Mouse (Mus musculus) liver, embryonic 11.5 days (tissue): ENCODE measurements around the gene Ddx24. TPM values are rescaled to one million over a fixed set of nuclear protein-coding genes. Genes with fewer than 3 reads are reported as not detected.

ENCODE experiments used
- ATAC-seq: fragments of 200-750 bp; cut with Nextera tagmentation; replicated peaks from 2 replicates; pipeline ENCODE4 v1.8.0; 2017; ENCODE audit warnings: moderate number of reproducible peaks, mild to moderate bottlenecking, moderate TSS enrichment, moderate library complexity; ENCODE audit not compliant: low FRiP score
- DNase-seq: peaks from one replicate; pipeline ENCODE4 v3.0.0-alpha.2; 2017; ENCODE audit warnings: low spot score
- H3K27ac ChIP-seq: fragments of 300-500 bp; sonication (generic); 2 replicates; pipeline ENCODE4 v1.5.1; 2014; ENCODE audit warnings: mild to moderate bottlenecking, low read depth, low read length, control low read depth
- H3K27me3 ChIP-seq: fragments of 300-500 bp; sonication (generic); replicated peaks from 2 replicates; pipeline ENCODE4 v1.6.1; 2014; ENCODE audit warnings: low read length, mixed read lengths; ENCODE audit not compliant: control insufficient read depth, insufficient read depth
- H3K36me3 ChIP-seq: fragments of 300-500 bp; sonication (generic); 2 replicates; pipeline ENCODE4 v1.6.1; 2014; ENCODE audit warnings: mild to moderate bottlenecking, low read length, moderate library complexity, mixed read lengths; ENCODE audit not compliant: control insufficient read depth, insufficient read depth
- H3K4me1 ChIP-seq: fragments of 300-500 bp; sonication (generic); replicated peaks from 2 replicates; pipeline ENCODE4 v1.6.1; 2014; ENCODE audit warnings: low read length, mixed read lengths; ENCODE audit not compliant: control insufficient read depth, insufficient read depth
- H3K4me2 ChIP-seq: fragments of 300-500 bp; sonication (generic); 2 replicates; pipeline ENCODE4 v1.6.1; 2014; ENCODE audit warnings: mild to moderate bottlenecking, control low read depth, moderate library complexity
- H3K4me3 ChIP-seq: fragments of 300-500 bp; sonication (generic); 2 replicates; pipeline ENCODE4 v1.5.1; 2014; ENCODE audit warnings: low read depth, low read length, control low read depth
- H3K9ac ChIP-seq: fragments of 300-500 bp; sonication (generic); 2 replicates; pipeline ENCODE4 v1.6.1; 2014; ENCODE audit warnings: low read depth, low read length, control low read depth
- H3K9me3 ChIP-seq: fragments of 300-500 bp; sonication (generic); 2 replicates; pipeline ENCODE4 v1.6.1; 2016; ENCODE audit warnings: low read length, inconsistent platforms, mixed read lengths; ENCODE audit not compliant: control insufficient read depth
- WGBS: fragments of 180-500 bp; shearing (Covaris S2); extraction: QIAGEN DNeasy Blood & Tissue Kit; methylation state at CpG from one replicate; pipeline ENCODE4 v1.1.7; 2014; 5-methylcytosine and 5-hydroxymethylcytosine counted together
- polyA plus RNA-seq: library from polyadenylated mRNA; unstranded; fragments of >200 nt; fragmentation: Nextera tagmentation; extraction: Ambion mirVana; gene quantifications from 2 replicates; pipeline ENCODE4 v1.2.1, GENCODE M21; 2014

Ddx24 gene
- polyA plus RNA-seq, 1 experiment from 2014 or later, result 97.0 TPM

DNA sequence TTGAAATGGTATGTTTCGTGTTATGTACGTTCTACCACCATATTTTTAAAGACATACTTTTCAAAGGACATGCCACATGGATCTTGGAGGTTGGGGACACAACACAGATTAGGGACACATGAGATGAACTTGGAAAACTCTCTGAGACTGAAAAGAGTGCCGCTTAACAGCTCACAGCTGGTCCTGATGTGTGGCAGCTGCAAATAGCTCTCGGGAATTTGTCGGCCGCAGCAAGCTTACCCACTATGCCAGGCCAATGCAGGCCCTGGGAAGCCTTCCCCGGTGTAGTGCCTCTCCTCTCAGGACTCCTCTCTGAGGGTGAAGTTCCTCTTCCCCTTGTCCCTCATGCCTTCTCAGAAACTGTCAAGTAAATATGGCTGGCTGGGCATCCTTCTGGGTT is 28.9 kb downstream of the Ddx24 start:
- Histone ChIP-seq H3K4me3 (no peak overlapping the region), H3K4me1 (peaks cover 25% of the 10 kb centered on the region), H3K36me3 (no peaks in the 10 kb centered on the region), H3K4me2 (no peak overlapping the region), H3K9ac (no peak overlapping the region), H3K9me3 (no peaks in the 10 kb centered on the region), H3K27ac (no peak overlapping the region), H3K27me3 (no peaks in the 10 kb centered on the region)
- 85% methylated on average over 7 of the region's 7 CpGs for WGBS
- DNase-seq (no peak), ATAC-seq (no peak)

- Histone ChIP-seq H3K4me3 (no peak overlapping the region), H3K9me3 (no peaks in the 10 kb centered on the region), H3K4me1 (peaks cover 28% of the 10 kb centered on the region), H3K27me3 (no peaks in the 10 kb centered on the region), H3K36me3 (no peaks in the 10 kb centered on the region), H3K9ac (no peak overlapping the region), H3K27ac (no peak overlapping the region; the same call in 1 of the 2 replicates), H3K4me2 (no peak overlapping the region)
- DNase-seq (no peak), ATAC-seq (no peak)
- WGBS, result 76% methylated on average over 12 of the region's 12 CpGs
Measured at GRCm38 (mm10) chr12:103395486-103396275, 29.9 kb downstream of the Ddx24 start.

GRCm38 (mm10) chr12:103393528-103393927 is 32.1 kb downstream of the Ddx24 start:
- 11% methylated on average over 6 of the region's 6 CpGs for WGBS
- peak overlapping the region; percentile 65 for H3K4me2 ChIP-seq

DNA sequence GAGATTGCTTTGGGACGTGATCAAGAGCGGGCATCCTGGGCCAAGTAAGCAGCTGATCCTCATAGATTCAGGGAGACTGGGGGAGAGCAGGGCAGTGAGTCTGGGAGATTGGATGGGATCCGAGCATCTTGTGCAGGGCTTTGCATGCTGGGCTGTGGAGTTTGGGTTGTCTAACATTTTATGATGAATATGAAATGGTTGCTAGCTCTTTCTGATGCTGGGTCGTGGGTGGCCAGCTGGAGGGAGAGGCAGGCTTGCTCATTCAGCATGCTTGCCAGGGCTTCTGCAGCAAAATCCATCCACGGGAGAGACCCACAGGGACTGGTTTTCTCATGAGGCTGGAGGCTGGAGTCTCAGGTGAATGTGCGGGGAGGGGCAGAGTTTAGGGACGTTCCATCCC is 34.5 kb downstream of the Ddx24 start:
- H3K9ac ChIP-seq, result no peak overlapping the region

More at GRCm38 (mm10) chr12:103393528-103393927, 32.1 kb downstream of the Ddx24 start:
- peak overlapping the region; percentile 22; the same call in 1 of the 2 replicates for H3K4me3 ChIP-seq
- ATAC-seq (peak; percentile 90), DNase-seq (no peak)
- H3K9ac ChIP-seq, result peak overlapping the region; percentile 60
- H3K36me3 ChIP-seq, result no peaks in the 10 kb centered on the region
- peaks cover 39% of the 10 kb centered on the region for H3K4me1 ChIP-seq
- H3K27ac ChIP-seq, result peak overlapping the region; percentile 95
- no peaks in the 10 kb centered on the region for H3K27me3 ChIP-seq
- no peaks in the 10 kb centered on the region for H3K9me3 ChIP-seq

GRCm38 (mm10) chr12:103389982-103390381 is 35.6 kb downstream of the Ddx24 start:
- Histone ChIP-seq H3K4me2 (peak overlapping the region; percentile 92), H3K9ac (peak overlapping the region; percentile 91; the same call in 1 of the 2 replicates), H3K27me3 (no peaks in the 10 kb centered on the region), H3K9me3 (no peaks in the 10 kb centered on the region), H3K36me3 (no peaks in the 10 kb centered on the region), H3K4me3 (peak overlapping the region; percentile 88), H3K4me1 (peaks cover 40% of the 10 kb centered on the region), H3K27ac (no peak overlapping the region; the same call in 1 of the 2 replicates)
- ATAC-seq, result no peak
- 65% methylated on average over 4 of the region's 4 CpGs for WGBS
- no peak for DNase-seq

More for the DNA sequence above, 34.5 kb downstream of the Ddx24 start:
- no peaks in the 10 kb centered on the region for H3K27me3 ChIP-seq
- WGBS, result 79% methylated on average over 7 of the region's 7 CpGs
- H3K27ac ChIP-seq, result no peak overlapping the region
- peak overlapping the region; percentile 92 for H3K4me2 ChIP-seq
- H3K36me3 ChIP-seq, result no peaks in the 10 kb centered on the region
- peaks cover 41% of the 10 kb centered on the region for H3K4me1 ChIP-seq
- DNase-seq, result no peak
- no peak for ATAC-seq
- H3K4me3 ChIP-seq, result no peak overlapping the region
- no peaks in the 10 kb centered on the region for H3K9me3 ChIP-seq

GRCm38 (mm10) chr12:103389348-103389727 is 36.3 kb downstream of the Ddx24 start:
- Histone ChIP-seq H3K27me3 (no peaks in the 10 kb centered on the region), H3K4me3 (peak overlapping the region; percentile 88), H3K9ac (peak overlapping the region; percentile 91), H3K9me3 (no peaks in the 10 kb centered on the region), H3K27ac (peak overlapping the region; percentile 72), H3K4me1 (peaks cover 38% of the 10 kb centered on the region), H3K36me3 (no peaks in the 10 kb centered on the region), H3K4me2 (peak overlapping the region; percentile 92)
- ATAC-seq, result no peak
- no peak for DNase-seq
- WGBS, result 72% methylated on average over 2 of the region's 2 CpGs

DNA sequence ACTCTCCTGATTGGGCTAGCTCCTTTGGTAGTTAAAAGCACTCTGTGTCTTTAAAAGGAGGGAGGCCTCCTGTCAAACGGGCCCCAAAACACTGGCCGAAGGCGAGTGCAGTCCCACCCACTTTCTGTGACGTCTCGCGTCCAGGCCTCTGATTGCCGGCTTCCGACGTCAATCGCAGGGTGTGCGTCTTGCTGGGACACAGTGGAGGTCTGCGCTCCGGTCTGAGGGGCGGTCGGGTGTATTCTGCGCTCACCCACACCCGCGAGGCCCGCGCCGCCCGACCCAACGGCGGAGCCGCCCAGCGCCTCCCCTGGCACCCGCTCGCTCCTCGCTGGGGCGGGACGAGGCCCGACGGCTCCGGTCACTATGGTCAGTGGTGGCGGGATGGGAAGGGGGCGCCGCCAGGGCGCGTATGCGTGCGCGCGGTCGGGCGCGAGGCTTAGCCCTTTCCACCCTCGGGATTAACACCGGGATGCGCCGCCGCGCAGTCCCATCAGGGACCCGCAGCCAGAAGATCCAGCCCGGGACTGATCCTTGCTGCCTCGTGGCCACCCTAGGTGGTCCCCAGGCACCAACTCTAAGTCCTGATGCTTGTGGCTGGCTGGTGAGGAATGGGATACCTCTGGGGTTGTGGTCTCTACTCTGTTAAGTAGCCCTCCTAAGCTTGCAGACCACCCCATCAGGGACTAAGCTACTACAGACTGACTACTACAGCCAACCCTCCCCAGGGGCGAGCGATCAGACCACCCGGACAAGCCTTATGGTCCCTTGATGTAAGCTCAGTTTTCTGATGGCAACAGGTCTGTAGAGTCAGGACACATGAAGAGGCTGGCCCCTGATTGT is 36.9 kb downstream of the Ddx24 start, which contains the start of gene Otub2:
Gene Otub2 (plus strand): TSS at position 178 of the 843 bp plus-strand sequence.
- Histone ChIP-seq H3K4me2 (peak within 1 kb of the TSS; percentile 92), H3K9ac (peak within 1 kb of the TSS; percentile 91), H3K4me1 (peaks cover 33% of the 10 kb centered on the region), H3K36me3 (no peaks in the 10 kb centered on the region), H3K27ac (peak within 1 kb of the TSS; percentile 72), H3K27me3 (no peaks in the 10 kb centered on the region), H3K9me3 (no peaks in the 10 kb centered on the region), H3K4me3 (peak within 1 kb of the TSS; percentile 88)
- WGBS, result 2% methylated on average over 53 of the region's 58 CpGs
- ATAC-seq (peak; percentile 91), DNase-seq (peak; percentile 87)

DNA sequence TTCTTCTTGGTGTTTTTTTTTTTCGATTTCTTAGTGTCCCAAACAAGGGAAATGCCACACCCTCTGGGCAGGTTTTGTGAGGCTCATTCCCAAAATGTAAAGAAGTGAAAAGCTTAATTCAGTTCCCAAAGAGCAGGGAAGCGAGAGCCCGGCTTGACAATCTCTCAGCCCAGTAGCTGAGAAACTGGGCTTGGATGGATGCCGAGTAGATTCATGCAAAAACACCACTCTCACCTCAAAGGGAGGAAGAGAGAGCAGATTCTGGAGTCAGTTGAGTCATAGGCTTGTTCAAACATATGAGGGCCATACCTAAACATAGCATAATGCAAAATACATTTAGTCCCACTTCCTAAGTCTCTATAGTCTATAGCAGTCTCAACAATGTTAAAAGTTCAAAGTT is 45.4 kb downstream of the Ddx24 start:
- no peak for ATAC-seq
- Histone ChIP-seq H3K4me1 (no peaks in the 10 kb centered on the region), H3K27ac (no peak overlapping the region), H3K27me3 (no peaks in the 10 kb centered on the region), H3K9ac (no peak overlapping the region), H3K36me3 (no peaks in the 10 kb centered on the region), H3K4me3 (no peak overlapping the region), H3K9me3 (no peaks in the 10 kb centered on the region), H3K4me2 (no peak overlapping the region)
- DNase-seq, result no peak
- 75% methylated on average over 4 of the region's 4 CpGs for WGBS
